In genomic region chr1:180813885-180814740, GRCm38 (mm10) we compare ENCODE assay signal across 7 mouse cellular contexts. TPM values are rescaled to one million over a fixed set of nuclear protein-coding genes. Genes with fewer than 3 reads are reported as not detected.
DNase-seq lines count a peak whose midpoint lies in the region; ATAC-seq and TF ChIP-seq lines count a peak whose summit lies in the region.

Gene H3f3a, minus strand, starts transcription at chr1:180813943.

- H3K9me3 ChIP-seq in intestine, embryonic 16.5 days (ENCODE audit: control insufficient read depth, low read length): no peaks in the 10 kb centered on the region

- peak; percentile 88 to 89 for DNase-seq in adrenal gland, adult 18-20 months (ENCODE audit: low spot score in 2 of 2)
- DNase-seq in cerebellum, postnatal 36 days: peak; percentile 84 to 87
- no peak for DNase-seq in gonadal fat pad, adult 2 months (ENCODE audit: low read depth)
- DNase-seq in left cerebral cortex, postnatal 25 days (ENCODE audit: low spot score in 2 of 2): peak; percentile 65 to 82
- DNase-seq in spleen, adult 2 months (ENCODE audit: low read depth in 1 of 2, low spot score in 2 of 2): peak; percentile 62 to 87

- H3K27ac ChIP-seq in intestine, embryonic 16.5 days (ENCODE audit: low read length): peak within 1 kb of the TSS; percentile 100
- H3K27ac ChIP-seq in spleen, adult 2 months (ENCODE audit: insufficient read depth, low read length): peak within 1 kb of the TSS; percentile 100

- peak; percentile 83 for ATAC-seq in intestine, embryonic 16.5 days
- peak; percentile 42 for ATAC-seq in megakaryocyte progenitor cell, adult 5-6 weeks (replicated peaks; ENCODE audit: poor library complexity)

- peak within 1 kb of the TSS; percentile 98 for H3K4me3 ChIP-seq in intestine, embryonic 16.5 days (ENCODE audit: low read length)
- H3K4me3 ChIP-seq in spleen, adult 2 months (ENCODE audit: extremely low read depth, insufficient read depth, insufficient read length): peak within 1 kb of the TSS; percentile 100

- no peaks in the 10 kb centered on the region for H3K27me3 ChIP-seq in intestine, embryonic 16.5 days (replicated peaks; ENCODE audit: control insufficient read depth, insufficient read depth, low read length)
- H3K27me3 ChIP-seq in spleen, adult 2 months (ENCODE audit: control insufficient read depth, insufficient read depth, low read length): no peaks in the 10 kb centered on the region

- intact Hi-C loops in left cerebral cortex, postnatal 25 days (cut with DNase I): loop anchor here (1.0 to 5.0 kb wide), 2 partner anchors 36 to 37 kb away; no protein-coding TSS in a partner anchor

- H3K9ac ChIP-seq in intestine, embryonic 16.5 days (ENCODE audit: low read depth, low read length): peak within 1 kb of the TSS; percentile 100

- H3K4me2 ChIP-seq in intestine, embryonic 16.5 days (ENCODE audit: low read depth, low read length): peak within 1 kb of the TSS; percentile 77

- TF ChIP-seq POLR2A in spleen, adult 2 months (IDR thresholded peaks at IDR 0.05; ENCODE audit: low read depth, low read length): no peak

- peaks cover 11% of the 10 kb centered on the region for H3K4me1 ChIP-seq in intestine, embryonic 16.5 days (ENCODE audit: control insufficient read depth, insufficient read depth, low read length)
- peaks cover 8% of the 10 kb centered on the region; the same call in 1 of the 2 replicates for H3K4me1 ChIP-seq in spleen, adult 2 months (ENCODE audit: control insufficient read depth, insufficient read depth, insufficient read length)

- WGBS in intestine, embryonic 16.5 days: 3% methylated on average over 54 of the region's 69 CpGs
- WGBS in spleen, adult 2 months: 2% methylated on average over 62 of the region's 69 CpGs

- no peak for TF ChIP-seq CTCF in spleen, adult 2 months (IDR thresholded peaks at IDR 0.05; ENCODE audit: extremely low read depth, insufficient read depth, insufficient read length, insufficient replicate concordance)

- H3K36me3 ChIP-seq in intestine, embryonic 16.5 days (ENCODE audit: control insufficient read depth, insufficient read depth, low read length): 0 out of 2 replicates have a peak, but pooled peaks cover 3% of the 10 kb centered on the region
- peaks cover 14% of the 10 kb centered on the region for H3K36me3 ChIP-seq in spleen, adult 2 months (ENCODE audit: control insufficient read depth, insufficient read depth, low read length)

RNA-seq across cellular contexts. Expression of gene H3f3a, which starts in this region (rescaled TPM):
- 100 to 1,000 TPM; 557 to 688 TPM for total RNA-seq in adrenal gland, adult 18-20 months (2021)
- polyA plus RNA-seq in gonadal fat pad, adult 2 months (2012; rRNA removed): 399 and 407 TPM in 2 replicates
- 1,661 and 1,810 TPM in 2 replicates for polyA plus RNA-seq in intestine, embryonic 16.5 days (2015; fragmentation: Nextera tagmentation; extraction: Ambion mirVana)
- total RNA-seq in left cerebral cortex, postnatal 25 days (2021): 100 to 1,000 TPM; 301 to 318 TPM
- total RNA-seq in megakaryocyte progenitor cell, adult 5-6 weeks (2015): 1,870 and 2,095 TPM in 2 replicates
- 1,724 and 1,809 TPM in 2 replicates for total RNA-seq in megakaryocyte progenitor cell, adult 5-6 weeks (2017)
- 361 and 391 TPM in 2 replicates for polyA plus RNA-seq in spleen, adult 2 months (2012; rRNA removed)
